Mouse (Mus musculus) lung, postnatal 0 days (tissue): ENCODE measurements around the gene Hal.

ENCODE experiments used
- CTCF ChIP-seq: IDR thresholded peaks from 2 replicates; pipeline ENCODE4 v1.5.1; 2016; ENCODE audit warnings: antibody characterized with exemption, mild to moderate bottlenecking
- EP300 ChIP-seq: IDR thresholded peaks from 2 replicates; pipeline ENCODE4 v1.6.1; 2016; ENCODE audit warnings: antibody characterized with exemption, mild to moderate bottlenecking, control low read depth

DNA sequence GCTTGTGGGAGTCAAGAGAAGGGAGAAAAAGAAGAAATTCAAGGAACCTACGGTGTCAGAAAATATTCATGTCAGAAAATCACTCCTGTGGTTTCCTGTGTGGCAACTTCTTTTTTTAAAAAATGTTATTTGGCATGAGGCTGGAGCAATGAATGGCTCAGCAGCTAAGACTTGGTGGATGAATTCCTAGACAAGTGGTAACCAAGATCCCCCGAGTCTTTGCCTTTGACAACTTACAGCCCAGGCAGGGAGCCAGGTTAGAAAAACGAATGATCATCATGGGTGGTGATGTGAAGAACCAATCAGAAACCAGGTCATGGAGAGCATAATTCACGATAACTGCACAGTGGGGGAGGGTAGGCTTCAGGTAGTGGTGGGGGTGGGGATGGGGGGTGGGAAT is 32.4 kb downstream of the Hal start:
- no peak for TF ChIP-seq CTCF
- TF ChIP-seq EP300: no peak
